Mouse (Mus musculus): ENCODE data around the gene Dld.

The Dld gene

DNA sequence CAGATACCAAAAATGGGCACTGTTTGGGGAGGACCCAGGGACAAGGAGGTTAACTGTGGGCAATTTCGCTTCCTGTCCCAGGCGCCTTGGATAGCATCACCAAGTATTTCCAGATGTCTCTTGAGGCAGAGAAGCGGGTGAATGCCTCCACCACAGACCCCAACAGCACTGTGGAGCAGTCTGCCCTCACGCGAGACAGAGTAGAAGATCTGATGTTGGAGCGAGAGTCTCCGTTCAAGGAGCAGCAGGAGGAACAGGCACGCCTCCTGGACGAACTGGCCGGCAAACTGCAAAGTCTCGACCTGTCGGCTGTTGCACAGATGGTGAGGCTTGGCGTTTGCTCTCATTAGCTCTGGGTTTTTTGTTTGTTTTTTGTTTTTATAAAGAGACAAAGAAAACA, 30.4 kb downstream of the Dld start:
- DNase-seq (ENCODE audit: low spot score), result no peak

DNA sequence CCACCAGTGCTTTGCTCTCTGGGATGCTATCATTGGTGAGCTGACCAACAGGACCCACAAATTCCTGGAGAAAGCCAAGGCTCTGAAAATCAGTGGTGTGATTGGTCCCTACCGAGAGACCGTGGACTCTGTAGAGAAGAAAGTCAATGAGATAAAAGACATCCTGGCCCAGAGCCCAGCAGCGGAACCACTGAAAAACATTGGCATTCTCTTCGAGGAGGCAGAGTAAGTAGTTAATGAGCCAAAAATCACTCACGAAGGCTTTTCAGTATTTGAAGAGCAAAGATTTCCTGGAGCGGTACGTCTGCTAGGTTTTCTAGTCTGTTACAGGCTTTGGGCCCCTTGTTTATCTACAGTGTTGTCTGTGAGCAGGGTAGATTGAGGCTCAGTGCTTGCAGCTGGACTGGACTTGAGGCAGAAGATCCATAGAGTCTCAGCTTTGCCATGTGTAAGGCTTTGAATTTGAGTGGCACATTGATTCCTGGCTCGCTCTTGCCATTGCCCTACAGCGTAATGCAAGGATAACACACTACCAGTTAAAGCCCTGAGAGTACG, 32.8 kb downstream of the Dld start:
- no peak for DNase-seq (ENCODE audit: low spot score)

DNA sequence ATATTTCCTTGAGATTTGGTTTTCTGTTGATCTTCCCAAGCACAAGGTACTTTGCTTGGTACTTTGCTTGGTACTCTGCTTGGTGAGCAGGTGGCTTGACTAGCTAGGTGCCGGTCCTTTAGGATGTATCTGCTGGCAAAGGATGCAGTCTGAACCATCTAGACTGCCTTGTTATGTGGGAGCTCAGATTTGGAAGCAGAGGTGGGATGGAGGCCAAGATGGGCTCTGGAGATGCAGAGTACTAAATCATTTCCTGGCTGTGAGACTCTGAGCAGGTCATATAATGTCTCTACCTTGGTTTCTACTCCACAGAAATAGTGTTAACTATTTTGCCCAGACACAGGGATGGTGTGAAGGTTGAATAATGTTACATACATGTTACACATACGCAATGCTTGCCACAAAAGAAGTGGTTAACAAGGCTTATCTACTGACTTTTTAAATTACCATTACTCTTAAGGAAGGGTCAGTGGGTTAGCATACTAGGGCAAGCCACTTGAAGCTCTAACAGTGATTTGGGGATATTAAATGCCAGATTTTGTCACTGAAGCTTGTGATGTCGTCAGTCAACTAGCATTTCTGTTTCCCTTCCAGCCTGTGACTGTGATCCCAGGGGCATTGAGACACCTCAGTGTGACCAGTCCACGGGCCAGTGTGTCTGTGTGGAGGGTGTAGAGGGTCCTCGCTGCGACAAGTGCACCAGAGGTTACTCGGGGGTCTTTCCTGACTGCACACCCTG, 33.4 kb downstream of the Dld start:
- no peak for DNase-seq (ENCODE audit: low spot score)

DNA sequence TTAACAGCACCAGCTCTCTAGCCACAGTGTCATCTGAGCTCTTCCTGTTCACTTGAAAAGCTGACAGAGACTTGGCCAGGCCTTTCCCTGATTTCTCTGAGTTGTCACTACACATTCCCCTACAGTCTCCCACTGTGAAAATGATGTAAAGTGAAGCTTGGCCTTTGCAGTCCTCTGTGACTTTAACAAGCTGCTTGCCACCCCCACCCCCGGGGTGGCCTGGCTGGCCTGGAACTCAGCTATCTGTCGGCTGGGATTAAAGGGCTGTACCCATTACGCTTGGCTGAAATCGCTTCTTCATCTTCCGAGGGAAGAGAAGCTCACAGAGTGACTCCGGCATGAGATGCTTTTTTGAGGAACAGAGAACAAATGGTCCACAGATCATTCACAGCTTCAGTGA, 35.3 kb downstream of the Dld start:
- DNase-seq (ENCODE audit: low spot score), result no peak

DNA sequence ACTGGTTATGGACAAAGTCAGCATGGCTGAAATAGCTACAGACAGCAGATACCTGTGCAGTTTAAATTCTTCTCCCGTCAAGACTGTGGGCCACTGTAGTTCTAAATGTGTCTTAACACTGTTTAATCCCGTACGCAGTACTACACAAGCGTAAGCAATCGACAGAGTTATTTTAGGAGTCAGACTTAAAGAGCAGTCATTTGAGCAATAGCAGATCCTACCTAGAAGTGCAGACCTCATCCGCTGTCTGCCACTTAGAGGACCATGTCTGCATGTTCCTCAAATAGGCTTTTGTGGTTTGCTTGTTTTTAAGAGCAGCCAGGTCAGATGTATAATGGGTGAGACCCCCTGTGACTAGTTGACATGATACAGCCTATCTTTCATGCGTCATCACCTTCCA, 36.9 kb downstream of the Dld start:
- DNase-seq (ENCODE audit: low spot score), result no peak

DNA sequence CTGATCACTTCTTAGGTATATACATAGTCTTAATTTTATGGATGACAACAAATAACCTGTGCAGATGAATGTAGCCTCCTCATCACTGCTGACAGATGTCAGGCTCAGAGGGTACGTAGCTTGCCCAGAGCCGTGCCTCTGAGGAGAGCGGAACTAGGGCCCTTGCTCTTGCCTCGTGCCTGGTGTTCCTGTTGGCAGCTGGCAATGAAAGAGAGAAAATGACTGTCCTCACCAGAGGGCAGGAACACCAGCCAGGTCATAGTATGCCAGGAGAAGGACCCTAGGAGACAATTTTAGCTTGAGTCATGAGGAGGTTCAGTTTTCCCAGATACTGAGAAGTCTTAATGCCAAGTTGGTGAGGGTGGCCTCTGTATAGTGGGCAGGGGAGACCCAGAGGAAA, 38.1 kb downstream of the Dld start:
- no peak for DNase-seq (ENCODE audit: low spot score)

DNA sequence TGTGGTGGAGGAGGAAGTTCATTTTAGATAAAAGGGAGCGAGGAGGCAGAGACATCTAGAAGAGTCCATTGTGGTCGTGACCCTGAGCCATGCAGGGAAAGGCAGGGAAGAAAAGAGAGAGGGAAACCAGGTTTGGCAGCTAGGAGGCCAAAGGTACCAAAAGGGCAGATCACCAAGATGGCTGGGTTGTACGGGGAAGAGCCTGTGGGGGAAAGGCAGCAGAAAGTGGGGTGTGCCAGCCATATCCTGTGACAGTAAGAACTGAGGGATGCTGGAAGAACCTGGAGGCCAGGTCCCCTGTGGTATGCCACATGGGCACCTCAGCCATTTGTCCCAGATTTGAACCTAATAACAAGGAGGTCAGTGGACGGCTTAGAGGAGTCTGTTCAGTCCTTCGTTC, 39.0 kb downstream of the Dld start:
- no peak for DNase-seq (ENCODE audit: low spot score)

DNA sequence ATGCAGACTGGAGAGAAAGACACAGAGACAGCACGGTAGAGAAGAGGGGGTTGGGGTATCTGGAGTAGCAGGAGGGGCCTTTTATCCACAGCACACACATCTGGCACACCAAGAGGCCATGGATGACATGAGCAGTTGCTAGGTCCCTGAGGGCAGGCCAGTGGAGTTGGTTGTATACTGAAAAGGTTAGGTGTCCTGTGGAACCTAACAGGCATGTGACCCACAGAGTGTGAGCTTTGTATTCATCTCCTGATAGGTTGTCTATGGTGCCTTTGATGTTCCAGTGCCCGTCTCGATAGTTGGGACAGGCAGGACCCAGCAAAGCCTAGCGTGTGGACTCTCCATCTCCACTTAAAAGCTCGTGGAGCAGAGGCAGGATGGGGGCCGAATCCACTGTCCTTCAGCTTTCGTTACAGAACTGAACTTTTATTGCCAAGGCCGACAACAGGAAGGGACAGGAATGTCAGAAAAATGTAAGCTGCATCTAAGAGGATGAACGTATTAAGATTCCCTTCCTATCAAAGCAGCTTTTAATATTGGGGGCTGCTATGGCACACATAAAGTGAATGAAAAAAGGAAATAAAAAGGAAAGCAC, 39.5 kb downstream of the Dld start:
- DNase-seq (ENCODE audit: low spot score), result no peak

DNA sequence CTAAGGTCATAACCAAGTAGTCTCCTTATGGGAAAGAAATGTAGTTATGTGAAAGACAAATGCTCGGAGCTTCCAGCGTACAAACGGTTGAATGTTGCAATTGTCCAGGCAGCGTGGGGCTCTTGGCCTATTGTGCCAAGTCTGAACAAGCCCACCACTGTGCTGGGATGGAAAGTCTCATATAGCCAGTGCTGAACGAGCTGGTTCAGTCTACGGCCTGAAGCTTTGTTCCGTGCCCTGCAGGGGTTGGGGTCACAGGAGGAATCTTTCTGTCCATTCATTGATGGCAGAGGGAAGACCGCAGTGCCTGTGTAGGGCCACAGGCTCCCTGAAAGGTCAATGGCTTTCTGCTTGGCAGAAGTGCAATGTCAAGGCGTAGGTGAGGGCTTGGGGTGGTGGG, 40.6 kb downstream of the Dld start:
- DNase-seq (ENCODE audit: low spot score), result no peak

DNA sequence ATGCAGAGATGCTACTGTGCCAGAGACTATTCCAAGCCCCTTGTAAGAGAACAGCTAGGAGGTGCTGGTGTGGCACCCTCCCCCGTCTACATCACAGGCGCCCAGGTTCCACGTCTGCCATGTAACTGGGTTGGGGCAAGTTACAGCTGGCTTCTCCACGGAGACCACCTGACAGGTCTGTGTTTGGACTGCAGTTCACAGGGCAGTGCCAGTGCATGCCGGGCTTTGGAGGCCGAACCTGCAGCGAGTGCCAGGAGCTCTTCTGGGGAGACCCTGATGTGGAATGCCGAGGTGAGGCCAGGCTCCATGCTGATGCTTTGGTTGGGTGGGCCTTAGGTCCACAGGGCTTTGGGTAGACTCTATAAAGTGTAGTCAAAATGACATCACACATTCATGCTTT, 43.5 kb downstream of the Dld start:
- no peak for DNase-seq (ENCODE audit: low spot score)

DNA sequence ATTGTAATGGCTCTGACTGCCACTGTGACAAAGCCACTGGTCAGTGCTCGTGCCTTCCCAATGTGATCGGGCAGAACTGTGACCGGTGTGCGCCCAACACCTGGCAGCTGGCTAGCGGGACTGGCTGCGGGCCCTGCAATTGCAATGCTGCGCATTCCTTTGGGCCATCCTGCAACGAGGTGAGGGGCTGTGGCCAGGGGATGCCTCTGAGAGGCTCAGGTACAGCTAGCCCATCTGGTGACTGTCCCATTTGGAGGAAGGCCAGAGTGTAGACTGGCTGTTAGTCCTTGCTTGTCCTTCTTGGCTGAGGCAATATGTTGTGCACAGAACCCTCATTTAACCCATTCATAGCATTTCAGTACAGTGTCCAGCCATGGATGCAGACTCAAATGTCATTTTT, 44.2 kb downstream of the Dld start:
- no peak for DNase-seq (ENCODE audit: low spot score)

DNA sequence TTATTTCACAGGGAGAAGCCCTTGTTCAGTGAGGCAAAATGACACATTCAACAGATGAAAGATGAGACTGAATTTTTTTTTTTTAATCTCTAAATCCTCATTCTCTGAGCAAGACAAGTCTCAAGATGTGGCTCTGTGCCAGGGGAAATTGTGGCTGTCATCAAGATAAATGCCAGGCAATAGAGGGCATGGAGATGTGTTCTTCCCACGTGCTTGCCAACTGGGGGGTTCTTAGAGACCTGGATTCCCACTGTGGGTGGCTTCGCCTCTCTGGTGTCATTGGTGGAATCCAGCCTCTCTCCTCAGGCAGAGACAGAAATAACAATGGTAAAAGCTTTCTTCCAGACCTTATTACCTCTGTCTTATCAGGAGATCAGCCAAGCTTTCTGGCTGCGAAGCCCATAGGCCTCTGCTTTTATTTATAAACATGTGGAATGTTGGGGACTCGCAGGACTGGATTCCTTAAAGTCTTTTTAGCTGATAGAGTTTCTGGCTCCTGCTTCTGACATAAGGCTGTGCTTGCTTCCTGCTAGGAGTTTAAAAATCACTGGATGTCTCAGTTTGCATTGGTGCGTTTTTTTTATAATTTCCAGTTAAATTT, 45.1 kb downstream of the Dld start:
- DNase-seq (ENCODE audit: low spot score), result no peak

DNA sequence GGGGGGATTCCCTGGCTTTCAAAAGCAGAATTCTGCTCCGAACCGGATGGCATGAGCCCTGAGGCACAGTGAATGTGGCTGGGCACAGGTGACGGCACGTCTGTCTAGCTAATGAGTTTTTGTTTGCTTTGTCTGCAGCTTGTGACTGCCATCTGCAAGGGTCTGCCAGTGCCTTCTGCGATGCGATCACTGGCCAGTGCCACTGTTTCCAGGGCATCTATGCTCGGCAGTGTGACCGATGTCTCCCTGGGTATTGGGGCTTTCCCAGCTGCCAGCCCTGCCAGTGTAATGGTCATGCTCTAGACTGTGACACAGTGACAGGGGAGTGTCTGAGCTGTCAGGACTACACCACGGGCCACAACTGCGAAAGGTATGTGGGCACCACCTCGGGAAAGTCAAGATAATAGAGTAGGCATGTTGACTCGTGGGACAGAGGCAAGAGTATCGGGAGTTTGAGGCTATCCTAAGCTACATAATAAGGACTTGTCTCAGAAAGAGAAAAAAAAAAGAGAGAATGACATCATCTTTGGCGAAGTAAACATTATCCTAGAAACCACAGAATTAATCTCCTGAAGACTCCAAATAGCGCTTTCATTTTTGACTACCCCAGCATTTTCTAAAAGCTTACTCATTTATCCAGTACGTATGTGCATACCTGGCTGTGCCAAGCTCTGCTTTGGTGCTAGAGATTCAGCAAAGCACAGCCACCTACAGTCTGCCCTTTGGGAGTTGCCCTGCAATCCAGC, 48.3 kb downstream of the Dld start:
- DNase-seq (ENCODE audit: low spot score), result no peak

DNA sequence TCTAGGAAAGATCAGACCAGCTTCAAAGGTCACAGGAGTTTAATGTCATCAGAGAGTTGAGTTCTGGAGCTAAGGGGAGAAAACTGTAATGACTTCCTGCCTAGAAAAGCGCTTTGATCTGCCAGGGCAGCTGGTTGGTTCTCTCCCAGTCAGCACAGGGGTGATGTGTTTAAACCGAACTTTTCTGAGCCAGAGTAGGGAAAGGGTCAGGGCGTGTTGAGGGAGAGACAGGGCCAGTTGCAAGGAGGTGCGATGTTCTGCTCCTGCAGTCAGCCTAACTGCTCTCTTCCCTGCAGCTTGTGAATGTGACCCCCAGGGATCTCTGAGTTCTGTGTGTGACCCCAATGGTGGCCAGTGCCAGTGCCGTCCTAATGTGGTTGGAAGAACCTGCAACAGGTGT, 49.0 kb downstream of the Dld start:
- no peak for DNase-seq (ENCODE audit: low spot score)

DNA sequence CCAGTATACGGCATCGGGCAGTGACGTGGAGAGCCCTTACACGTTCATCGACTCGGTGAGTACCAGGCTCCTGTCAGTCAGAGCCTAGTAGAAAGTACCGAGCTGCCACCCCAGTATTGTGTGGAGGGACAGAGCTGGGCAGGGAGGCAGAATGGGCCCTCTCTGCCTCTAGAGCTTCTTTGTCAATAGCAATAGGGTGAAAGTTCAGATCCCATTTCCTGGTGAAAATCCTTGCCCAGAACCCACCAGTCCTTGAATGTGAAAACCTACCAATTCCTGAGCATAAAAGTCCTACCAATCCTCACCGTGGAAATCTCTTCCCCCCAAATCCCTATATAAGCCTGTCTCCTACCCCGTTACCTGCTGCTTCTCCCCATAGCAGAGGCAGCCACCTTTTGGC, 51.0 kb downstream of the Dld start:
- DNase-seq (ENCODE audit: low spot score), result no peak

DNA sequence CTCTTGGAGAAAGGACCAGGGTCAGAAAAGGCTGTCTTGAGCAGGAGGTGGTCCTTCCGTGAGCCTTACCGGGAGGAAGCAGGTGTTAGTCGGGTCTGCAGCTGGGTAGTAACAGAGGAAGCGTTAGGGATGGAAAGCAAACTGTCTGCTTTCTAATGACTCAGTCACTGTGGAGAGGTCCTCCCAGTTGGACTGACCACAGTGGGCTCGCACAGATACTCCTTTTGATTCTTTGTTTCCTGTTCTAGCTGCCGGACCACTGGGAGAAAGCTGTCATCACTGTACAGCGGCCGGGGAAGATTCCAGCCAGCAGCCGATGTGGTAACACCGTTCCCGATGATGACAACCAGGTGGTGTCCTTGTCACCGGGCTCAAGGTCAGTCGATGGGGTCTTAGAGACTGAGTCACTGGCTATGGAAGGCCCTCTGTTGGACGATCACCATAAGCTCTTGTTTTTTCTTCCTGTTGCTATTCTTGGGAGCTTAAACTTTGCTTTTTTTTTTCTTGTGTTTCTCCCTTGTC, 51.5 kb downstream of the Dld start:
- DNase-seq (ENCODE audit: low spot score), result no peak

DNA sequence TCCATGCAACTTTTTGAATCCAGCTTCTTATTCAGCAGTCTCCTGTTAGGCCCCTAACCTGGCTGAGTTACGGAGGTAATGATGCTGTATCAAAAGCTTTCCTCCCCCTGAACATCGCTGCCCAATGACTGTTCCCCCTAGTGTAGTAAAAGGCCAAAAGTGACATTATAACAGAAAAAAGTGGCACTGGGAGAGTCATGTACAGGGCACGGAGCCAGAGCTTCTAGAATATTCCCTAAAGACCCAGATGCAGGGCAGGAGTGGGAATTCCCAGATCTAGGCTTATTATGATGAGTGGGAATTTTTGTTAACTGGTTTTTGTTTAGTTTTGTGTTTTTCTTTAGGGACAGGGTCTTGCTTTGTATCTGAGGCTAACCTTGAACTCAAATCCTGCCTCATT, 52.1 kb downstream of the Dld start:
- DNase-seq (ENCODE audit: low spot score), result no peak

DNA sequence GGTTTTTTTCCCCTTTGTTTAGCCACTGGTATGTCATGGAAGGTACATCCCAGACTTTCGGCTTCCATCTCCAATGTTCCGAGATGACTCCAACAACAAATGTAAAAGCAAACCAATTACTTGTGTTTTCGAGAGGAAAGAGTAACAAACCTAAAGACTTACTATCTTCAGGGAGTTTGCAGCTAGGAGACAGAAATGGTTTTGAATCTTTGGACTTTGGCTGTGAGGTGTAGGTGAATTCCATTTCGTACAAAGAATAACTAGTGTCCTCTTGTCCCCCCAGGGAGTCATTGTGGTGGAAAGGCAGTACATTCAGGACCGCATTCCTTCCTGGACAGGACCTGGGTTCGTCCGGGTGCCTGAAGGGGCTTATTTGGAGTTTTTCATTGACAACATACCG, 52.7 kb downstream of the Dld start:
- DNase-seq (ENCODE audit: low spot score), result no peak

DNA sequence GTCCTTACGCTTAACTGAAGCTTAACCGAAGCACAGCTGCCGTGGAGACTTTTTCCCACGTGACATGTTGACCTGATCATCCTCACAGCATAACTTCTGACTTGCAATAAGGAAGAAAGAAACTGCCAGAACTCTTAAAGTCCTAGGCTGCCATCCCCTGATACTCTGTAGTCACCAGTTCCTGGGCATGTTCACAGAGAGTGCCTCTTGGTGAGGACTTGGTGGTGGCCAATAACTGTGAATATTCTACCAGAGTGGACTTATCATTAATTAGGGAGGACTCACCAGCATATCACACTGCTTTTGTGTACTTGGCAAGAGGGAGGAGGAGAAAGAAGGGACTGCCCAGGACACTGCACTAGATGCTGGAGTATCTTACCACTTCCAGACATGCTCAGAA, 53.1 kb downstream of the Dld start:
- DNase-seq (ENCODE audit: low spot score), result no peak

DNA sequence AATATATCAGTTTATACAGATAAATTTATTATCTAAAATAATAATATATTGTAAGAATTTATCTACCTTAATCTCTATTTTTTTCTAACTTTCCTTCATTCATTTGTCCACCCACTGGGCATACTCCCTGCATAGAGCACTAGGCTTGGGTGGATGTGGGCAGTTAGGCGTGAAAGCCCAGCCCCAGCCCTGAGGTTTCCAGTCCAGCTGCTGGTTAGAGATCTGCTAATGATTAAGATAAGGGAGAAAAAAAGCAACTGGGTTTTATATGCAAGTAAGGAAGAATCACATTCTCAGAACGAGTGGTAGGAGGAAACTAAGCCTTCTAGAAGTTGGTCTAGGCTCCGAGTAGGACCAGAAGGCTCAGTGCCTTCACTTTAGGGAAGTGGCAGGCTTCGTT, 55.2 kb downstream of the Dld start:
- no peak for DNase-seq (ENCODE audit: low spot score)

DNA sequence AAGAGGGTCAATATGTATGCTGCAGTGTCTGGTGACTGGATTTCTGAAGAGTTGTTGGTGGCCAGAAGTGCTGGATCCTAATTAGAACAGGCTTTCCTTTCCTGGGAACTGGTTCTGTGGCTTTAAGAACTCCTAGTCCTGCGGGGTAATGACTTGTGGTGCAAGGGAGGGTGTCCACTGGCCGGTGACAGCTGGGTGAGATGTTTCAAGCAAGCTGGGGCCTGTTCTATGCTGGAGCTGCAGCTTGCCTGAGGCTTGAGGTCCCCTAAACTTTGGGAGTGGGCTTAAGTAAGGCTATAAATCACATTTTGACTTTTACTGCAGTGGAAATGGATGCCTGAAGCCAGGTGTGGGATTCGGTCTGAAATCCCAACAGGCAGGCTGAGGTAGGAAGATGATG, 55.7 kb downstream of the Dld start:
- peak; percentile 37 for DNase-seq (ENCODE audit: low spot score)

DNA sequence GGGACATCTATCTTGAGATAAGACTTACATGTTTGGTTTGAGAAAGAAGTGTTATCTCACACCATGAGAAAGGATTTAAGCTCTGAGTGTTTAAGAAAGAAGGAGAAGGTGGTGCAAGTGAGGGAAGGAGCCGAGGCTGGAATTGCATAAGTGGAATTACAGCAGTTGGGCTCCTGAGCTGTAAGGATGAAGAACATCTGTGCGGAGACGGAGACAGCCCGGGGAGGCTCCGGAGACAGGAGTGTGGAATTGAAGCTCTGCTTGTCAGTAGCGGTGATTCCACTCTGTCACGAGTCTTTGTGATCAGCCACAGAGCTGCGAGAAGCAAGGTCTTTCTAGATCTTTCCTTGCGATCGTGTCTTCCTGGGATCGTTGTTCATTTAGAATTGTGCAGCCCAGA, 56.3 kb downstream of the Dld start:
- DNase-seq (ENCODE audit: low spot score), result peak; percentile 21

DNA sequence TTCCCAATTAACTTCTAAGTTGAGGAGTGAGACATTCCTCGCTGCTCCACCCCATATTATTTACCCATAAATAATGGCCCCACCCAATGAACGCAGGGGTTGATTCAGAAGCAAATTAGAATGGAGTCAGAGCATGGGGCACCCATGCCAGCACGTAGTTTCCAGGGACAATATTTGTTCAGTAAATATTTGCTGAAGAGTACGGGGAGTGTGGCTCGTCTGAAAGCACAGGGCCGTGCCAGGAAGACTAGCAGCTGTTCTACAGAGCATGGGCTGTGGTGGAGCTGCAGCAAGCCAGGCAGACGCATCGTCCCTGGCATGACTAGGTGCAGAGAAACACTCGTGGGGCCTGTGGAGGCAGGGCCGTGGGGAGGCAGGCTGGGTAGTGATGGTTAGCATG, 56.7 kb downstream of the Dld start:
- peak; percentile 42 for DNase-seq (ENCODE audit: low spot score)

All from lung, postnatal 25 days (tissue).